Mouse (Mus musculus) liver, embryonic 11.5 days (tissue): ENCODE data around the gene Nol12. TPM values are rescaled to one million over a fixed set of nuclear protein-coding genes. Genes with fewer than 3 reads are reported as not detected.

Experiments
- ATAC-seq: fragments of 200-750 bp; cut with Nextera tagmentation; replicated peaks from 2 replicates; pipeline ENCODE4 v1.8.0; 2017; ENCODE audit warnings: moderate number of reproducible peaks, mild to moderate bottlenecking, moderate TSS enrichment, moderate library complexity; ENCODE audit not compliant: low FRiP score
- DNase-seq: peaks from one replicate; pipeline ENCODE4 v3.0.0-alpha.2; 2017; ENCODE audit warnings: low spot score
- H3K27ac ChIP-seq: fragments of 300-500 bp; sonication (generic); 2 replicates; pipeline ENCODE4 v1.5.1; 2014; ENCODE audit warnings: mild to moderate bottlenecking, low read depth, low read length, control low read depth
- H3K27me3 ChIP-seq: fragments of 300-500 bp; sonication (generic); replicated peaks from 2 replicates; pipeline ENCODE4 v1.6.1; 2014; ENCODE audit warnings: low read length, mixed read lengths; ENCODE audit not compliant: control insufficient read depth, insufficient read depth
- H3K36me3 ChIP-seq: fragments of 300-500 bp; sonication (generic); 2 replicates; pipeline ENCODE4 v1.6.1; 2014; ENCODE audit warnings: mild to moderate bottlenecking, low read length, moderate library complexity, mixed read lengths; ENCODE audit not compliant: control insufficient read depth, insufficient read depth
- H3K4me1 ChIP-seq: fragments of 300-500 bp; sonication (generic); replicated peaks from 2 replicates; pipeline ENCODE4 v1.6.1; 2014; ENCODE audit warnings: low read length, mixed read lengths; ENCODE audit not compliant: control insufficient read depth, insufficient read depth
- H3K4me2 ChIP-seq: fragments of 300-500 bp; sonication (generic); 2 replicates; pipeline ENCODE4 v1.6.1; 2014; ENCODE audit warnings: mild to moderate bottlenecking, control low read depth, moderate library complexity
- H3K4me3 ChIP-seq: fragments of 300-500 bp; sonication (generic); 2 replicates; pipeline ENCODE4 v1.5.1; 2014; ENCODE audit warnings: low read depth, low read length, control low read depth
- H3K9ac ChIP-seq: fragments of 300-500 bp; sonication (generic); 2 replicates; pipeline ENCODE4 v1.6.1; 2014; ENCODE audit warnings: low read depth, low read length, control low read depth
- H3K9me3 ChIP-seq: fragments of 300-500 bp; sonication (generic); 2 replicates; pipeline ENCODE4 v1.6.1; 2016; ENCODE audit warnings: low read length, inconsistent platforms, mixed read lengths; ENCODE audit not compliant: control insufficient read depth
- WGBS: fragments of 180-500 bp; shearing (Covaris S2); extraction: QIAGEN DNeasy Blood & Tissue Kit; methylation state at CpG from one replicate; pipeline ENCODE4 v1.1.7; 2014; 5-methylcytosine and 5-hydroxymethylcytosine counted together
- polyA plus RNA-seq: library from polyadenylated mRNA; unstranded; fragments of >200 nt; fragmentation: Nextera tagmentation; extraction: Ambion mirVana; gene quantifications from 2 replicates; pipeline ENCODE4 v1.2.1, GENCODE M21; 2014

Nol12 gene
- polyA plus RNA-seq, 1 experiment from 2014 or later: 75.3 TPM

- ATAC-seq (peak; percentile 89), DNase-seq (peak; percentile 95)
- no peaks in the 10 kb centered on the region for H3K27me3 ChIP-seq
- peak within 1 kb of the TSS; percentile 85 for H3K9ac ChIP-seq
- peaks cover 25% of the 10 kb centered on the region for H3K36me3 ChIP-seq
- under 1% methylated on average over 51 of the region's 51 CpGs for WGBS
- H3K9me3 ChIP-seq: no peaks in the 10 kb centered on the region
- H3K4me2 ChIP-seq: peak within 1 kb of the TSS; percentile 100
- H3K4me3 ChIP-seq: peak within 1 kb of the TSS; percentile 83
- H3K27ac ChIP-seq: peak within 1 kb of the TSS; percentile 79
- peaks cover 29% of the 10 kb centered on the region for H3K4me1 ChIP-seq
These were observed 21.1 kb upstream of the Nol12 start, which contains the start of gene Pdxp for GRCm38 (mm10) chr15:78913632-78914090. Gene Pdxp, plus strand, starts transcription at chr15:78913919.

- under 1% methylated on average over 86 of the region's 87 CpGs for WGBS
These were observed 20.5 kb upstream of the Nol12 start for GRCm38 (mm10) chr15:78914091-78914822.

GRCm38 (mm10) chr15:78914823-78915659 lies 19.7 kb upstream of the Nol12 start:
- WGBS: 42% methylated on average over 8 of the region's 8 CpGs
- Histone ChIP-seq H3K9ac (peak overlapping the region; percentile 85), H3K4me3 (peak overlapping the region; percentile 83), H3K9me3 (no peaks in the 10 kb centered on the region), H3K36me3 (peaks cover 23% of the 10 kb centered on the region), H3K27me3 (no peaks in the 10 kb centered on the region), H3K4me2 (peak overlapping the region; percentile 100), H3K4me1 (peaks cover 29% of the 10 kb centered on the region), H3K27ac (peak overlapping the region; percentile 79; the same call in 1 of the 2 replicates)
- ATAC-seq: no peak
- no peak for DNase-seq

More at GRCm38 (mm10) chr15:78914091-78914822, 20.5 kb upstream of the Nol12 start:
- H3K4me1 ChIP-seq: peaks cover 29% of the 10 kb centered on the region
- H3K4me3 ChIP-seq: peak overlapping the region; percentile 83
- peak; percentile 44 for ATAC-seq
- peak overlapping the region; percentile 79 for H3K27ac ChIP-seq
- DNase-seq: no peak
- no peaks in the 10 kb centered on the region for H3K9me3 ChIP-seq
- peaks cover 27% of the 10 kb centered on the region for H3K36me3 ChIP-seq
- H3K9ac ChIP-seq: peak overlapping the region; percentile 85
- H3K4me2 ChIP-seq: peak overlapping the region; percentile 100
- no peaks in the 10 kb centered on the region for H3K27me3 ChIP-seq

- Histone ChIP-seq H3K9me3 (no peaks in the 10 kb centered on the region), H3K4me1 (peaks cover 34% of the 10 kb centered on the region), H3K4me2 (peak overlapping the region; percentile 100), H3K4me3 (peak overlapping the region; percentile 83), H3K27me3 (no peaks in the 10 kb centered on the region), H3K9ac (peak overlapping the region; percentile 85; the same call in 1 of the 2 replicates), H3K36me3 (peaks cover 17% of the 10 kb centered on the region), H3K27ac (no peak overlapping the region)
- DNase-seq (no peak), ATAC-seq (peak; percentile 54)
- WGBS: 7% methylated on average over 8 of the region's 8 CpGs
These were observed 19.1 kb upstream of the Nol12 start for GRCm38 (mm10) chr15:78915660-78916017.

- Histone ChIP-seq H3K9me3 (no peaks in the 10 kb centered on the region), H3K4me1 (peaks cover 34% of the 10 kb centered on the region), H3K36me3 (peaks cover 13% of the 10 kb centered on the region), H3K4me3 (peak overlapping the region; percentile 83; the same call in 1 of the 2 replicates), H3K27ac (no peak overlapping the region), H3K4me2 (peak overlapping the region; percentile 100), H3K9ac (0 out of 2 replicates have a peak overlapping the region, but pooled peaks have one; percentile 6), H3K27me3 (no peaks in the 10 kb centered on the region)
- DNase-seq: no peak
- 79% methylated on average over 12 of the region's 12 CpGs for WGBS
- no peak for ATAC-seq
These were observed 18.5 kb upstream of the Nol12 start for GRCm38 (mm10) chr15:78916052-78916826.

- H3K36me3 ChIP-seq: peaks cover 9% of the 10 kb centered on the region; the same call in 1 of the 2 replicates
- H3K9ac ChIP-seq: no peak overlapping the region
- DNase-seq (no peak), ATAC-seq (no peak)
- H3K4me3 ChIP-seq: no peak overlapping the region
- H3K4me1 ChIP-seq: peaks cover 44% of the 10 kb centered on the region
- no peak overlapping the region for H3K4me2 ChIP-seq
- no peaks in the 10 kb centered on the region for H3K9me3 ChIP-seq
- WGBS: 93% methylated on average over 23 of the region's 23 CpGs
- H3K27me3 ChIP-seq: no peaks in the 10 kb centered on the region
- H3K27ac ChIP-seq: no peak overlapping the region
These were observed 16.6 kb upstream of the Nol12 start for GRCm38 (mm10) chr15:78918126-78918525.

- WGBS: 69% methylated on average over 12 of the region's 12 CpGs
- Histone ChIP-seq H3K27me3 (no peaks in the 10 kb centered on the region), H3K4me1 (peaks cover 45% of the 10 kb centered on the region), H3K4me2 (no peak overlapping the region), H3K9me3 (no peaks in the 10 kb centered on the region), H3K27ac (no peak overlapping the region), H3K9ac (no peak overlapping the region), H3K36me3 (peaks cover 9% of the 10 kb centered on the region; the same call in 1 of the 2 replicates), H3K4me3 (no peak overlapping the region)
- no peak for DNase-seq
- ATAC-seq: no peak
These were observed 14.8 kb upstream of the Nol12 start for GRCm38 (mm10) chr15:78919914-78920313.

GRCm38 (mm10) chr15:78922700-78923099 lies 12.0 kb upstream of the Nol12 start:
- ATAC-seq (peak; percentile 82), DNase-seq (no peak)
- peak overlapping the region; percentile 99 for H3K27ac ChIP-seq
- H3K4me1 ChIP-seq: peaks cover 58% of the 10 kb centered on the region
- 39% methylated on average over 7 of the region's 7 CpGs for WGBS
- H3K4me3 ChIP-seq: peak overlapping the region; percentile 46
- no peaks in the 10 kb centered on the region for H3K27me3 ChIP-seq
- peaks cover 9% of the 10 kb centered on the region; the same call in 1 of the 2 replicates for H3K36me3 ChIP-seq
- H3K4me2 ChIP-seq: peak overlapping the region; percentile 83
- no peaks in the 10 kb centered on the region for H3K9me3 ChIP-seq
- peak overlapping the region; percentile 71 for H3K9ac ChIP-seq
